Mouse (Mus musculus): Measurements from ENCODE around the gene Gm5134. TPM values are rescaled to one million over a fixed set of nuclear protein-coding genes. Genes with fewer than 3 reads are reported as not detected.
A peak's percentile ranks its signal among the peaks of the same experiment; 100 is the strongest.

Gene Gm5134
- polyA plus RNA-seq, 1 experiment from 2014 or later, result not detected

DNA sequence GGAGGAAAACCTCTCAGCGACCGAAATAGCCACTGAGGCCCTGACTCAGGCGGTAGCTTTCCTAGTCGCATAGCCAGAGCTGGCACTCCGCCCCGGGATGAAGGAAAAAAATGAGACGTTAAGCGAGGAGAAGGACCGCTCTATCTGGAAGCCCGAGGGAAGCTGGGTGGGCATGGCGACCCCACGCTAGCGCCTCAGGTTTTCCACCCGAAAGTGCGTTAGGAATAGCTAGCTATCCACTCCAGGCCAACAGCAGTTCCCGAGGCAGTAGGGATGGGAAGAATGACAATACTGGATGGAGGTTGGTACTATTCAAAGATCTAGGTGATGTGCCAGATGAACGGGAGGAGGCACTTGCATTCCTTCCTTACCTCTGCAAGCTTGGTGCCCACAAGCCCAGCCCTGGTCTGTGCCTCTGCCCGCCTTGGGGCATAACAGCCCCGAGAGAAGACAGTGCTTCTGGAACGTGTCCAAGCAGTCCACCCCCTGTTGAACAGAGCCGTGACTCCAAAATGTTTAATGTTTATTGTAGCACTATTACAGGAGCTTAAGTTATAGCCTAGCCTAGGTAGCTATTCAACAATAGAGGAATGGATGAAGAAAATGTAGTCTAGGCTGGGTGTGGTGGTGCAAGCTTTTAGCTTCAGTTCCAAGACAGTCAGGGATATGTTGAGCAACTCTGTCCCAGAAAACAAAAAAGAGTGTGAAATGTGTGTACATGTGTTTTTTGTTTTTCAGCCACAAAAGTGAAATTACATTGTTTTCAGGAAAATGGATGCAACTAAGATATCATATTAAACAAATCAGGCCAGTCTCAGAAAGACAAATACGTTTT lies 32.4 kb upstream of the Gm5134 start:
- H3K36me3 ChIP-seq (ENCODE audit: control insufficient read depth, insufficient read depth, low read length), result peaks cover 24% of the 10 kb centered on the region
- H3K9me3 ChIP-seq (replicated peaks; ENCODE audit: control insufficient read depth, low read length), result no peaks in the 10 kb centered on the region
- 4% methylated on average over 22 of the region's 22 CpGs for WGBS
- ATAC-seq (peak; percentile 40), DNase-seq (ENCODE audit: low spot score) (peak; percentile 45)
- peak overlapping the region; percentile 96 for H3K27ac ChIP-seq (ENCODE audit: low read depth, low read length)
- peaks cover 23% of the 10 kb centered on the region for H3K4me1 ChIP-seq (ENCODE audit: control insufficient read depth, insufficient read depth, low read length)
- peak overlapping the region; percentile 97 for H3K4me3 ChIP-seq (ENCODE audit: low read depth, low read length)
- peak overlapping the region; percentile 97 for H3K9ac ChIP-seq (ENCODE audit: low read length)
- H3K4me2 ChIP-seq (ENCODE audit: low read length), result peak overlapping the region; percentile 70
- H3K27me3 ChIP-seq (replicated peaks; ENCODE audit: control insufficient read depth, insufficient read depth, low read length), result no peaks in the 10 kb centered on the region

GRCm38 (mm10) chr10:75924324-75924723 lies 30.0 kb upstream of the Gm5134 start:
- WGBS, result 74% methylated on average over 2 of the region's 2 CpGs
- DNase-seq (ENCODE audit: low spot score), result no peak

GRCm38 (mm10) chr10:75926396-75926795 lies 27.9 kb upstream of the Gm5134 start:
- H3K27me3 ChIP-seq (replicated peaks; ENCODE audit: control insufficient read depth, insufficient read depth, low read length), result 0 out of 2 replicates have a peak, but pooled peaks cover 2% of the 10 kb centered on the region
- no peaks in the 10 kb centered on the region for H3K9me3 ChIP-seq (replicated peaks; ENCODE audit: control insufficient read depth, low read length)
- WGBS, result 87% methylated on average over 13 of the region's 13 CpGs
- no peak overlapping the region for H3K4me3 ChIP-seq (ENCODE audit: low read depth, low read length)
- DNase-seq (ENCODE audit: low spot score), result no peak
- H3K4me2 ChIP-seq (ENCODE audit: low read length), result no peak overlapping the region
- H3K4me1 ChIP-seq (ENCODE audit: control insufficient read depth, insufficient read depth, low read length), result peaks cover 11% of the 10 kb centered on the region; the same call in 1 of the 2 replicates
- peaks cover 13% of the 10 kb centered on the region for H3K36me3 ChIP-seq (ENCODE audit: control insufficient read depth, insufficient read depth, low read length)
- no peak for ATAC-seq
- no peak overlapping the region for H3K27ac ChIP-seq (ENCODE audit: low read depth, low read length)
- H3K9ac ChIP-seq (ENCODE audit: low read length), result no peak overlapping the region

More at GRCm38 (mm10) chr10:75924324-75924723, 30.0 kb upstream of the Gm5134 start:
- no peak for ATAC-seq
- peaks cover 16% of the 10 kb centered on the region for H3K36me3 ChIP-seq (ENCODE audit: control insufficient read depth, insufficient read depth, low read length)
- no peak overlapping the region for H3K4me2 ChIP-seq (ENCODE audit: low read length)
- peaks cover 12% of the 10 kb centered on the region; the same call in 1 of the 2 replicates for H3K4me1 ChIP-seq (ENCODE audit: control insufficient read depth, insufficient read depth, low read length)
- no peaks in the 10 kb centered on the region for H3K27me3 ChIP-seq (replicated peaks; ENCODE audit: control insufficient read depth, insufficient read depth, low read length)
- H3K27ac ChIP-seq (ENCODE audit: low read depth, low read length), result no peak overlapping the region
- no peaks in the 10 kb centered on the region for H3K9me3 ChIP-seq (replicated peaks; ENCODE audit: control insufficient read depth, low read length)
- H3K9ac ChIP-seq (ENCODE audit: low read length), result no peak overlapping the region
- no peak overlapping the region for H3K4me3 ChIP-seq (ENCODE audit: low read depth, low read length)

- peak; percentile 47 for DNase-seq (ENCODE audit: low spot score)
- Histone ChIP-seq H3K4me2 (ENCODE audit: low read length) (0 out of 2 replicates have a peak overlapping the region, but pooled peaks have one; percentile 11), H3K9ac (ENCODE audit: low read length) (no peak overlapping the region), H3K27me3 (replicated peaks; ENCODE audit: control insufficient read depth, insufficient read depth, low read length) (peaks cover 8% of the 10 kb centered on the region; the same call in 1 of the 2 replicates), H3K27ac (ENCODE audit: low read depth, low read length) (no peak overlapping the region), H3K9me3 (replicated peaks; ENCODE audit: control insufficient read depth, low read length) (no peaks in the 10 kb centered on the region), H3K36me3 (ENCODE audit: control insufficient read depth, insufficient read depth, low read length) (peaks cover 13% of the 10 kb centered on the region), H3K4me1 (ENCODE audit: control insufficient read depth, insufficient read depth, low read length) (peaks cover 14% of the 10 kb centered on the region), H3K4me3 (ENCODE audit: low read depth, low read length) (no peak overlapping the region)
- ATAC-seq, result no peak
- WGBS, result 10% methylated on average over 6 of the region's 6 CpGs
Measured at GRCm38 (mm10) chr10:75930304-75930703, 24.0 kb upstream of the Gm5134 start.

GRCm38 (mm10) chr10:75931311-75931710 lies 23.0 kb upstream of the Gm5134 start:
- H3K9ac ChIP-seq (ENCODE audit: low read length), result peak overlapping the region; percentile 67
- H3K27ac ChIP-seq (ENCODE audit: low read depth, low read length), result no peak overlapping the region
- DNase-seq (ENCODE audit: low spot score) (no peak), ATAC-seq (no peak)
- H3K27me3 ChIP-seq (replicated peaks; ENCODE audit: control insufficient read depth, insufficient read depth, low read length), result peaks cover 17% of the 10 kb centered on the region
- no peaks in the 10 kb centered on the region for H3K9me3 ChIP-seq (replicated peaks; ENCODE audit: control insufficient read depth, low read length)
- peak overlapping the region; percentile 68 for H3K4me2 ChIP-seq (ENCODE audit: low read length)
- H3K4me3 ChIP-seq (ENCODE audit: low read depth, low read length), result peak overlapping the region; percentile 38
- peaks cover 21% of the 10 kb centered on the region for H3K4me1 ChIP-seq (ENCODE audit: control insufficient read depth, insufficient read depth, low read length)
- H3K36me3 ChIP-seq (ENCODE audit: control insufficient read depth, insufficient read depth, low read length), result peaks cover 9% of the 10 kb centered on the region
- 32% methylated on average over 7 of the region's 7 CpGs for WGBS

GRCm38 (mm10) chr10:75932081-75932678 lies 22.1 kb upstream of the Gm5134 start:
- Histone ChIP-seq H3K4me2 (ENCODE audit: low read length) (peak overlapping the region; percentile 68), H3K27ac (ENCODE audit: low read depth, low read length) (no peak overlapping the region), H3K9ac (ENCODE audit: low read length) (peak overlapping the region; percentile 67), H3K36me3 (ENCODE audit: control insufficient read depth, insufficient read depth, low read length) (0 out of 2 replicates have a peak, but pooled peaks cover 2% of the 10 kb centered on the region), H3K4me1 (ENCODE audit: control insufficient read depth, insufficient read depth, low read length) (peaks cover 21% of the 10 kb centered on the region), H3K4me3 (ENCODE audit: low read depth, low read length) (peak overlapping the region; percentile 38), H3K9me3 (replicated peaks; ENCODE audit: control insufficient read depth, low read length) (no peaks in the 10 kb centered on the region), H3K27me3 (replicated peaks; ENCODE audit: control insufficient read depth, insufficient read depth, low read length) (peaks cover 25% of the 10 kb centered on the region)
- WGBS, result under 1% methylated on average over 37 of the region's 44 CpGs
- peak; percentile 65 for DNase-seq (ENCODE audit: low spot score)
- ATAC-seq, result peak; percentile 76

DNA sequence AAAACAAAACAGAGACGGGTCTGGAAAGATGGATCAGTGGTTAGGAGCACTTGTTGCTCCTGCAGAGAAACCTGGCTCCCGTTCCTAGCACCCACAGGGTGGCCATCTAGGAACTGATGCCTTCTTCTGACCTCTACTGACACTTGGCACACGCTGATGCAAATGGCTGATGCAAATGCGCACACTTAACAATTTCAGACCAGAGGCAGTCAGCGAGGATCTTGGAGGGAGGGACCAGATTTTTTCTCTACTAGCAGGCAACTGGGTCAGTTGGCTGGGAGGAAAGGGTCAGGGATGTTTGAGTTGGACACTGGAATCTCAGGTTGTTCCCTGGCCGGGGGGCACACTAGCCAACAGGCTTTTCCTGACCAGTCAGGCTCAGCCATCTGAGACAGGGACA lies 21.4 kb upstream of the Gm5134 start, which contains the start of gene Chchd10:
Gene Chchd10, plus strand, starts transcription at position 240 of the 400 bp plus-strand sequence.
- WGBS, result 28% methylated on average over 6 of the region's 6 CpGs
- Histone ChIP-seq H3K27me3 (replicated peaks; ENCODE audit: control insufficient read depth, insufficient read depth, low read length) (peaks cover 26% of the 10 kb centered on the region), H3K27ac (ENCODE audit: low read depth, low read length) (no peak within 1 kb of the TSS)

GRCm38 (mm10) chr10:75934991-75935390 lies 19.3 kb upstream of the Gm5134 start:
- H3K27me3 ChIP-seq (replicated peaks; ENCODE audit: control insufficient read depth, insufficient read depth, low read length), result peaks cover 26% of the 10 kb centered on the region
- peaks cover 21% of the 10 kb centered on the region for H3K4me1 ChIP-seq (ENCODE audit: control insufficient read depth, insufficient read depth, low read length)
- H3K36me3 ChIP-seq (ENCODE audit: control insufficient read depth, insufficient read depth, low read length), result no peaks in the 10 kb centered on the region
- peak overlapping the region; percentile 92 for H3K4me2 ChIP-seq (ENCODE audit: low read length)
- no peak for DNase-seq (ENCODE audit: low spot score)
- peak overlapping the region; percentile 46; the same call in 1 of the 2 replicates for H3K9ac ChIP-seq (ENCODE audit: low read length)
- peak overlapping the region; percentile 46; the same call in 1 of the 2 replicates for H3K4me3 ChIP-seq (ENCODE audit: low read depth, low read length)
- ATAC-seq, result no peak
- H3K27ac ChIP-seq (ENCODE audit: low read depth, low read length), result no peak overlapping the region
- no peaks in the 10 kb centered on the region for H3K9me3 ChIP-seq (replicated peaks; ENCODE audit: control insufficient read depth, low read length)
- 74% methylated on average over 1 of the region's 1 CpGs for WGBS

More for the DNA sequence above, 21.4 kb upstream of the Gm5134 start, which contains the start of gene Chchd10:
- H3K9ac ChIP-seq (ENCODE audit: low read length), result peak within 1 kb of the TSS; percentile 67
- H3K9me3 ChIP-seq (replicated peaks; ENCODE audit: control insufficient read depth, low read length), result no peaks in the 10 kb centered on the region
- peaks cover 21% of the 10 kb centered on the region for H3K4me1 ChIP-seq (ENCODE audit: control insufficient read depth, insufficient read depth, low read length)
- DNase-seq (ENCODE audit: low spot score) (no peak), ATAC-seq (no peak)
- peak within 1 kb of the TSS; percentile 68 for H3K4me2 ChIP-seq (ENCODE audit: low read length)
- peak within 1 kb of the TSS; percentile 38 for H3K4me3 ChIP-seq (ENCODE audit: low read depth, low read length)
- H3K36me3 ChIP-seq (ENCODE audit: control insufficient read depth, insufficient read depth, low read length), result no peaks in the 10 kb centered on the region

All from forebrain, embryonic 14.5 days (tissue).